ENCODE assay signal across 8 mouse cellular contexts in genomic region chr11:72570319-72570979, GRCm38 (mm10). TPM values are rescaled to one million over a fixed set of nuclear protein-coding genes. Genes with fewer than 3 reads are reported as not detected.
DNase-seq lines count a peak whose midpoint lies in the region; ATAC-seq and TF ChIP-seq lines count a peak whose summit lies in the region.

No protein-coding gene starts in this region.

- H3K9ac ChIP-seq in lung, embryonic 16.5 days (ENCODE audit: low read length) = 0 out of 2 replicates have a peak overlapping the region, but pooled peaks have one; percentile 27

- no peaks in the 10 kb centered on the region for H3K9me3 ChIP-seq in hindbrain, embryonic 10.5 days
- no peaks in the 10 kb centered on the region for H3K9me3 ChIP-seq in lung, embryonic 16.5 days (ENCODE audit: control insufficient read depth, low read length)

- no peak for TF ChIP-seq POLR2A in thymus, adult 2 months (IDR thresholded peaks at IDR 0.05; ENCODE audit: control insufficient read depth, extremely low read depth, insufficient read depth, low read length, poor library complexity)

- TF ChIP-seq CTCF in thymus, adult 2 months (IDR thresholded peaks at IDR 0.05; ENCODE audit: borderline replicate concordance, control insufficient read depth, extremely low read depth, insufficient read depth, low read length, poor library complexity) = peak; percentile 64; the same call in 1 of the 2 replicates

- peak; percentile 68 for DNase-seq in Muller cell, postnatal 12 days (ENCODE audit: inconsistent ontology term)
- peak; percentile 87 for DNase-seq in cerebellum, adult 9-10 months
- DNase-seq in hindbrain, embryonic 10.5 days (ENCODE audit: low spot score) = peak; percentile 86
- DNase-seq in layer of hippocampus, adult 9-10 months (ENCODE audit: low spot score) = peak; percentile 68
- peak; percentile 52 for DNase-seq in ovary, adult 18-20 months (ENCODE audit: low spot score)
- peak; percentile 85 for DNase-seq in thymus, adult 2 months

- H3K4me2 ChIP-seq in lung, embryonic 16.5 days (ENCODE audit: low read depth, low read length) = peak overlapping the region; percentile 55

- no peaks in the 10 kb centered on the region for H3K36me3 ChIP-seq in hindbrain, embryonic 10.5 days
- no peaks in the 10 kb centered on the region for H3K36me3 ChIP-seq in lung, embryonic 16.5 days (ENCODE audit: control insufficient read depth, insufficient read depth, low read length)
- no peaks in the 10 kb centered on the region for H3K36me3 ChIP-seq in thymus, adult 2 months (ENCODE audit: control insufficient read depth, insufficient read depth, low read length)

- H3K27me3 ChIP-seq in hindbrain, embryonic 10.5 days (ENCODE audit: insufficient read depth, poor library complexity, severe bottlenecking) = peaks cover 8% of the 10 kb centered on the region; the same call in 1 of the 2 replicates
- H3K27me3 ChIP-seq in lung, embryonic 16.5 days (ENCODE audit: control insufficient read depth, insufficient read depth, low read depth, low read length) = no peaks in the 10 kb centered on the region
- H3K27me3 ChIP-seq in thymus, adult 2 months (ENCODE audit: control insufficient read depth, insufficient read depth, low read length) = no peaks in the 10 kb centered on the region

- WGBS in hindbrain, embryonic 10.5 days = 6% methylated on average over 18 of the region's 18 CpGs
- 4% methylated on average over 17 of the region's 18 CpGs for WGBS in lung, embryonic 16.5 days
- WGBS in thymus, adult 2 months = 6% methylated on average over 18 of the region's 18 CpGs

- H3K4me1 ChIP-seq in hindbrain, embryonic 10.5 days (replicated peaks) = peaks cover 13% of the 10 kb centered on the region; the same call in 1 of the 2 replicates
- peaks cover 3% of the 10 kb centered on the region; the same call in 1 of the 2 replicates for H3K4me1 ChIP-seq in lung, embryonic 16.5 days (replicated peaks; ENCODE audit: control insufficient read depth, insufficient read depth, low read length)
- H3K4me1 ChIP-seq in thymus, adult 2 months (replicated peaks; ENCODE audit: control insufficient read depth, insufficient read depth, low read length) = no peaks in the 10 kb centered on the region

- ATAC-seq in frontal cortex, adult (ENCODE audit: low TSS enrichment) = peak; percentile 58
- ATAC-seq in lung, embryonic 16.5 days (ENCODE audit: low read depth) = peak; percentile 61; the same call in 1 of the 2 replicates

- H3K27ac ChIP-seq in hindbrain, embryonic 10.5 days = peak overlapping the region; percentile 73
- no peak overlapping the region for H3K27ac ChIP-seq in lung, embryonic 16.5 days (ENCODE audit: low read length)
- H3K27ac ChIP-seq in thymus, adult 2 months (ENCODE audit: control insufficient read depth, insufficient read depth, low read length) = no peak overlapping the region

- H3K4me3 ChIP-seq in hindbrain, embryonic 10.5 days = peak overlapping the region; percentile 37
- peak overlapping the region; percentile 36 for H3K4me3 ChIP-seq in lung, embryonic 16.5 days (ENCODE audit: low read length)
- no peak overlapping the region for H3K4me3 ChIP-seq in thymus, adult 2 months (ENCODE audit: control insufficient read depth, insufficient read depth, low read length)

RNA-seq across cellular contexts. Expression of gene Spns3, which starts 20.1 kb away (rescaled TPM):
- 0.09 and 0.16 TPM in 2 replicates for polyA plus RNA-seq in hindbrain, embryonic 10.5 days (2016; fragmentation: Nextera tagmentation; extraction: Ambion mirVana)
- polyA plus RNA-seq in lung, embryonic 16.5 days (2015; fragmentation: Nextera tagmentation; extraction: Ambion mirVana) = 0.09 and 0.25 TPM in 2 replicates
- polyA plus RNA-seq in thymus, adult 2 months (2012; rRNA removed) = 13.5 and 15.4 TPM in 2 replicates

RNA-seq across cellular contexts. Expression of gene Ube2g1, which starts 36.6 kb away (rescaled TPM):
- 93.0 and 95.7 TPM in 2 replicates for polyA plus RNA-seq in hindbrain, embryonic 10.5 days (2016; fragmentation: Nextera tagmentation; extraction: Ambion mirVana)
- 58.3 and 67.2 TPM in 2 replicates for polyA plus RNA-seq in lung, embryonic 16.5 days (2015; fragmentation: Nextera tagmentation; extraction: Ambion mirVana)
- 13.3 and 14.8 TPM in 2 replicates for polyA plus RNA-seq in thymus, adult 2 months (2012; rRNA removed)

Comparison
In these comparisons a context has a peak if more than half of its experiments do, and no peak if none do; other contexts are left out.
1. RNA of gene Spns3, which starts 20.1 kb away (polyA plus RNA-seq): 13.5 to 15.4 TPM in thymus, adult 2 months; 0.09 to 0.25 TPM in lung, embryonic 16.5 days and 0.09 to 0.16 TPM in hindbrain, embryonic 10.5 days; every median in the first group is over 10 times any median in the second.
2. Peak in every context shown above with its lines, with median percentiles within 50 percentile points of each other: DNase-seq.